8 mouse cellular contexts compared by ENCODE assay signal in the genomic region with DNA sequence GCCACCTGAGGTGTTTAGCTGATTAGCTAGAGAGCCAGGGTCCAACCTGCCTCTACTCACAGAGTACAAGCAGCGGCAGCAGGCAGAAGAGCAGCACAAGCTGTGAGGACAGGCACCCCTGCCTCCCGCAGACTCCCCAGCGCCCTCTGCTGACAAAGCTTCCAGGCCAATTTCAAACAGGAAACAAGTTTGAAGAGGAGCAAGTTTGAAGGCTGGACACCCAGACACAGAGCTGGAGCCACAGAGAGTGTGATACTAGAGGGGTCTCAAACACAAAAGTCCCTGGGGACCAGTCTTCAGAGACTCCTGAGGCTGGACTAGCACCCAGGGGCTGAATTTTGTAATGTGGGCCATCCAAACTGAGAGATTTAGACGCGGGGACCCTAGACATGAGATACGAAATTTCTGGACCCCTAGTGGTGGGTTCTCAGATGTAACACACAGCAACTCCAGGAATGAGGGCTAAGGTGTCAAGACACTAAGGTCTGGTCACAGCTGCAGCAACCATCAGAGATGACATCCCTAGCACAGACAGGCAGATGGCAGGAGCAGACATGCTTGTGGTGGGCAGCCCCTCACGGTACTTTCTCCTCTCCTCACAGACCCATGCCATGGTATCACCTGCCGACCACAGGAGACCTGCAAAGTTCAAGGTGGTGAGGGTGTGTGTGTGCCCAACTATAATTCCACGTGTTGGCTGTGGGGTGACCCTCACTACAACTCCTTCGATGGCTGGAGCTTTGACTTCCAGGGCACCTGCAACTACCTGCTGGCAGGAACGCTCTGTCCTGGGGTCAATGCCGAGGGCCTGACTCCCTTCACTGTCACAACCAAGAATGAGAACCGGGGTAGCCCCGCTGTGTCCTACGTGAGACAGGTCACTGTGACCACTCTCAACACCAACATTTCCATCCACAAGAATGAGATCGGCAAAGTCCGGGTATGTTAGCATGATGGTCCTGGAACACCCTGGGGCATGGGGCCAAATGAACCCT. TPM values are rescaled to one million over a fixed set of nuclear protein-coding genes. Genes with fewer than 3 reads are reported as not detected.
DNase-seq lines count a peak whose midpoint lies in the region; ATAC-seq and TF ChIP-seq lines count a peak whose summit lies in the region.
"Had no signal": no experiment of that assay in that cellular context is flagged by ENCODE, and none has a peak within 500 bp of the region (broad histone marks: within the 10 kb centered on the region; RNA-seq: fewer than 3 reads in every experiment).

No protein-coding gene starts in this region.

- peak in 1 of 2 experiments; percentile 39 for DNase-seq in left cerebral cortex, adult 2 months (ENCODE audit: extremely low spot score in 1 of 2, low spot score in 2 of 2)
- no peak for DNase-seq in left cerebral cortex, postnatal 36 days (ENCODE audit: low spot score in 2 of 2)
- DNase-seq in G1E (ENCODE audit: low spot score) (no peak), adipocyte (ENCODE audit: low spot score) (peak; percentile 5)
- peak; percentile 57 to 59 for DNase-seq in kidney, postnatal 25 days
- peak; percentile 42 for DNase-seq in retina, postnatal 1 day
- no peak for DNase-seq in cerebellum, adult 9-11 months

- H3K4me3 ChIP-seq in left cerebral cortex, adult 2 months, result no peak overlapping the region
- no peak overlapping the region for H3K4me3 ChIP-seq in G1E (ENCODE audit: low read depth, low read length)

- no peaks in the 10 kb centered on the region; the same call in 1 of the 2 replicates for H3K9me3 ChIP-seq in G1E (replicated peaks)

- intact Hi-C loops in left cerebral cortex, adult 2 months (cut with DNase I), result loop anchor here (1.0 kb wide), 1 partner anchor 51 kb away; a partner anchor contains a TSS
- intact Hi-C loops in left cerebral cortex, postnatal 36 days (cut with DNase I), result no loop called here

- no peaks in the 10 kb centered on the region for H3K36me3 ChIP-seq in G1E (replicated peaks)

- no peaks in the 10 kb centered on the region; the same call in 1 of the 2 replicates for H3K4me1 ChIP-seq in G1E (ENCODE audit: insufficient read depth, low read depth, low read length)

- H3K27ac ChIP-seq in left cerebral cortex, adult 2 months, result no peak overlapping the region

- ATAC-seq in G1E (ENCODE audit: extremely low read depth, insufficient number of reproducible peaks, low FRiP score, poor library complexity, severe bottlenecking), result no peak

- peaks cover 7% of the 10 kb centered on the region for H3K27me3 ChIP-seq in G1E (ENCODE audit: insufficient read depth, low read length)

- TF ChIP-seq CTCF in left cerebral cortex, adult 2 months (IDR thresholded peaks at IDR 0.05), result peak; percentile 54
- peak; percentile 14; the same call in 1 of the 2 replicates for TF ChIP-seq CTCF in G1E (IDR thresholded peaks at IDR 0.05; ENCODE audit: low read depth, low read length)

RNA-seq across cellular contexts. Expression of a gene that starts 28.4 kb away (rescaled TPM):
- total RNA-seq in left cerebral cortex, adult 2 months (2021), result under 1 TPM in 1 of 2 experiments, not detected in 1; 0.09 TPM
- total RNA-seq in left cerebral cortex, postnatal 36 days (2021), result under 1 TPM; 0.07 TPM
- total RNA-seq in G1E (2014; fragmentation: Nextera tagmentation), result not detected in 2 replicates
- total RNA-seq in G1E (2017), result 0.12 and 0.22 TPM in 2 replicates
- polyA plus RNA-seq in G1E (2012), result not detected in 2 replicates
- total RNA-seq: layer of hippocampus, postnatal 36 days had no signal

RNA-seq across cellular contexts. Expression of a gene that starts 29.9 kb away (rescaled TPM):
- under 1 TPM; 0.26 to 0.36 TPM for total RNA-seq in left cerebral cortex, adult 2 months (2021)
- under 1 TPM; 0.20 to 0.32 TPM for total RNA-seq in left cerebral cortex, postnatal 36 days (2021)
- total RNA-seq in G1E (2014; fragmentation: Nextera tagmentation), result not detected in 2 replicates
- total RNA-seq in G1E (2017), result 0.06 and 0.27 TPM in 2 replicates
- polyA plus RNA-seq in G1E (2012), result not detected in 2 replicates

RNA-seq across cellular contexts. Expression of a gene that starts 51.0 kb away (rescaled TPM):
- total RNA-seq in left cerebral cortex, adult 2 months (2021), result 100 to 1,000 TPM; 127 to 130 TPM
- 100 to 1,000 TPM; 120 to 132 TPM for total RNA-seq in left cerebral cortex, postnatal 36 days (2021)
- 140 and 154 TPM in 2 replicates for total RNA-seq in G1E (2014; fragmentation: Nextera tagmentation)
- total RNA-seq in G1E (2017), result 175 and 188 TPM in 2 replicates
- polyA plus RNA-seq in G1E (2012), result 96.9 and 123 TPM in 2 replicates

Comparison
In these comparisons a context has a peak if more than half of its experiments do, and no peak if none do; other contexts are left out.
1. DNase-seq: peak in adipocyte (single experiment), kidney, postnatal 25 days (2 of 2) and retina, postnatal 1 day (single experiment); none in left cerebral cortex, postnatal 36 days (0 of 2), G1E (single experiment) and cerebellum, adult 9-11 months (single experiment).